Mouse (Mus musculus) CH12.LX (cell line): ENCODE measurements around the gene Npas2. TPM values are rescaled to one million over a fixed set of nuclear protein-coding genes. Genes with fewer than 3 reads are reported as not detected.
A peak's percentile ranks its signal among the peaks of the same experiment; 100 is the strongest.

Experiments used
- DNase-seq: peaks from one replicate; pipeline ENCODE4 v3.0.0-alpha.2; 2013; ENCODE audit errors: extremely low read depth
- H3K27ac ChIP-seq: 2 replicates; pipeline ENCODE4 v1.5.1; 2012; ENCODE audit warnings: low read depth, mild to moderate bottlenecking, control low read depth, moderate library complexity; ENCODE audit not compliant: insufficient read depth
- H3K27me3 ChIP-seq: replicated peaks from 2 replicates; pipeline ENCODE3; 2012; ENCODE audit warnings: inconsistent platforms
- H3K36me3 ChIP-seq, 2 experiments: replicated peaks in 1 of 2; 2 replicates each; pipeline versions ENCODE3 to v1.6.1; 2012; ENCODE audit warnings: inconsistent platforms in 1 of 2, low read length in 1 of 2, mild to moderate bottlenecking in 1 of 2, mixed read lengths in 1 of 2, moderate library complexity in 1 of 2; ENCODE audit not compliant: control insufficient read depth in 1 of 2, insufficient read depth in 1 of 2
- H3K4me1 ChIP-seq, 2 experiments: 2 replicates each; pipeline ENCODE4 v1.6.1; 2012; ENCODE audit warnings: inconsistent platforms in 1 of 2, moderate library complexity in 1 of 2; ENCODE audit not compliant: insufficient read depth in 2 of 2, control insufficient read depth in 1 of 2
- H3K4me2 ChIP-seq: 2 replicates; pipeline ENCODE4 v1.6.1; 2012; ENCODE audit warnings: low read depth, mild to moderate bottlenecking, control low read depth; ENCODE audit not compliant: poor library complexity, insufficient read depth, severe bottlenecking
- H3K4me3 ChIP-seq, 3 experiments: fragments of 150-350 bp in 1 of 3; sonication (generic) in 1 of 3; replicated peaks in 1 of 3; 2 replicates each; pipeline versions ENCODE3 to v1.5.1; 2011 to 2012; ENCODE audit warnings: low read depth in 2 of 3, low read length in 2 of 3, mild to moderate bottlenecking in 2 of 3, moderate library complexity in 2 of 3, control low read depth in 1 of 3, improper control_type of control experiment in 1 of 3, inconsistent platforms in 1 of 3, mixed read lengths in 1 of 3; ENCODE audit not compliant: poor library complexity in 1 of 3
- H3K79me2 ChIP-seq: replicated peaks from 2 replicates; pipeline ENCODE4 v1.6.1; 2012; ENCODE audit warnings: mild to moderate bottlenecking, moderate library complexity; ENCODE audit not compliant: control insufficient read depth, poor library complexity, insufficient read depth, severe bottlenecking; ENCODE audit errors: extremely low read depth
- H3K9ac ChIP-seq: 2 replicates; pipeline ENCODE4 v1.6.1; 2012; ENCODE audit warnings: low read depth, mild to moderate bottlenecking, control low read depth, moderate library complexity; ENCODE audit not compliant: insufficient read depth
- H3K9me3 ChIP-seq: replicated peaks from 2 replicates; pipeline ENCODE3; 2012; ENCODE audit warnings: low read length, inconsistent platforms, mixed read lengths
- BHLHE40 ChIP-seq: IDR thresholded peaks from 2 replicates; pipeline ENCODE4 v1.6.1; 2011; ENCODE audit warnings: mild to moderate bottlenecking, low read depth, low read length, improper control_type of control experiment
- CHD1 ChIP-seq: IDR thresholded peaks from 2 replicates; pipeline ENCODE4 v1.6.1; 2012; ENCODE audit warnings: low read depth, low read length, improper control_type of control experiment, inconsistent platforms
- EP300 ChIP-seq: IDR thresholded peaks from 2 replicates; pipeline ENCODE4 v1.6.1; 2011; ENCODE audit warnings: low read length, improper control_type of control experiment
- ETS1 ChIP-seq: conservative IDR thresholded peaks from 2 replicates; pipeline ENCODE4 v1.6.1; 2012; ENCODE audit warnings: low read depth, mild to moderate bottlenecking, inconsistent platforms, low read length, improper control_type of control experiment, moderate library complexity
- HCFC1 ChIP-seq: IDR thresholded peaks from 2 replicates; pipeline ENCODE4 v1.6.1; 2012; ENCODE audit warnings: low read depth, mild to moderate bottlenecking, inconsistent platforms, low read length, improper control_type of control experiment
- MAFK ChIP-seq: IDR thresholded peaks from 2 replicates; pipeline ENCODE4 v1.6.1; 2011; ENCODE audit warnings: low read length, improper control_type of control experiment; ENCODE audit not compliant: insufficient replicate concordance
- MAX ChIP-seq: IDR thresholded peaks from 2 replicates; pipeline ENCODE4 v1.6.1; 2011; ENCODE audit warnings: low read length, improper control_type of control experiment
- MAZ ChIP-seq: IDR thresholded peaks from 2 replicates; pipeline ENCODE4 v1.6.1; 2012; ENCODE audit warnings: low read depth, mild to moderate bottlenecking, inconsistent platforms, low read length, improper control_type of control experiment, moderate library complexity
- MEF2A ChIP-seq: IDR thresholded peaks from 2 replicates; pipeline ENCODE4 v1.6.1; 2014; ENCODE audit warnings: low read depth, mild to moderate bottlenecking, inconsistent platforms, low read length, improper control_type of control experiment, borderline replicate concordance
- MXI1 ChIP-seq: IDR thresholded peaks from 2 replicates; pipeline ENCODE4 v1.6.1; 2011; ENCODE audit warnings: mild to moderate bottlenecking, low read depth, low read length, improper control_type of control experiment
- NRF1 ChIP-seq: IDR thresholded peaks from 2 replicates; pipeline ENCODE4 v1.6.1; 2014; ENCODE audit warnings: low read depth, mild to moderate bottlenecking, inconsistent platforms, low read length, improper control_type of control experiment, moderate library complexity
- PAX5 ChIP-seq: IDR thresholded peaks from 2 replicates; pipeline ENCODE4 v1.6.1; 2012; ENCODE audit warnings: low read length, inconsistent platforms, mixed read lengths
- POLR2A ChIP-seq: IDR thresholded peaks from 2 replicates; pipeline ENCODE4 v1.6.1; 2011; ENCODE audit warnings: low read depth, mild to moderate bottlenecking, improper control_type of control experiment, low read length
- POLR2AphosphoS2 ChIP-seq: IDR thresholded peaks from 2 replicates; pipeline ENCODE4 v1.6.1; 2011; ENCODE audit warnings: low read depth, low read length, improper control_type of control experiment
- RAD21 ChIP-seq: IDR thresholded peaks from 2 replicates; pipeline ENCODE4 v1.6.1; 2011; ENCODE audit warnings: low read depth, mild to moderate bottlenecking, low read length, improper control_type of control experiment, moderate library complexity
- SIN3A ChIP-seq: IDR thresholded peaks from 2 replicates; pipeline ENCODE4 v1.6.1; 2012; ENCODE audit warnings: low read length, improper control_type of control experiment, inconsistent platforms
- TCF12 ChIP-seq: IDR thresholded peaks from 2 replicates; pipeline ENCODE4 v1.6.1; 2014; ENCODE audit warnings: low read depth, mild to moderate bottlenecking, inconsistent platforms, low read length, improper control_type of control experiment
- UBTF ChIP-seq: IDR thresholded peaks from 2 replicates; pipeline ENCODE4 v1.6.1; 2012; ENCODE audit warnings: low read depth, mild to moderate bottlenecking, inconsistent platforms, low read length, improper control_type of control experiment, moderate library complexity
- USF1 ChIP-seq: IDR thresholded peaks from 2 replicates; pipeline ENCODE4 v1.6.1; 2014; ENCODE audit warnings: low read depth, mild to moderate bottlenecking, inconsistent platforms, low read length, improper control_type of control experiment
- ZKSCAN1 ChIP-seq: IDR thresholded peaks from 2 replicates; pipeline ENCODE4 v1.6.1; 2012; ENCODE audit warnings: low read depth, inconsistent platforms, low read length, improper control_type of control experiment, borderline replicate concordance
- dilution Hi-C: fragments of 300-500 bp; cut with MboI; formaldehyde crosslinking; loops from 2 replicates; pipeline ENCODE4 v1.14.3; 2020; ENCODE audit warnings: low sequenced_read_pairs; ENCODE audit not compliant: extremely low pct_unique_long_range_greater_than_20kb, extremely low pct_ligation_motif_present
- in situ Hi-C: fragments of 300-500 bp; cut with MboI; formaldehyde crosslinking; loops from 3 replicates; pipeline ENCODE4 v1.14.3; 2019; ENCODE audit warnings: low sequenced_read_pairs, low pct_ligation_motif_present, low pct_unique_long_range_greater_than_20kb, mixed read lengths
- polyA plus RNA-seq: library from polyadenylated mRNA; unstranded; fragments of >175 nt; gene quantifications from 2 replicates; pipeline ENCODE4 v1.2.1, GENCODE M21; 2012; ENCODE audit warnings: low read depth; ENCODE audit not compliant: insufficient read length
- total RNA-seq, 2 experiments: library from RNA; depleted of rRNA; stranded (reverse); fragments of 300-350 nt in 1 of 2; fragments of >200 nt in 1 of 2; gene quantifications; 2 replicates each; pipeline ENCODE4 v1.2.3; 2012 to 2014

The Npas2 gene
- total and polyA plus RNA-seq, 3 experiments, result 0.13 TPM; not detected in 2

GRCm38 (mm10) chr1:39196676-39197375 lies 3.3 kb downstream of the Npas2 start (continued):
- TF ChIP-seq TCF12 (no peak), MAX (no peak), POLR2AphosphoS2 (no peak)

GRCm38 (mm10) chr1:39205021-39205420 lies 11.5 kb downstream of the Npas2 start:
- H3K9me3 ChIP-seq, result no peaks in the 10 kb centered on the region
- no peak overlapping the region for H3K27ac ChIP-seq
- peak overlapping the region; percentile 67 for H3K4me2 ChIP-seq
- H3K4me1 ChIP-seq, result peaks cover 6 to 8% of the 10 kb centered on the region in 2 experiments
- dilution Hi-C loops (no loop called here), in situ Hi-C loops (loop anchor here (25.0 kb wide), 1 partner anchor 193 kb away; no protein-coding TSS in a partner anchor)
- H3K79me2 ChIP-seq, result no peaks in the 10 kb centered on the region
- H3K36me3 ChIP-seq, result no peaks in the 10 kb centered on the region
- no peaks in the 10 kb centered on the region for H3K27me3 ChIP-seq
- DNase-seq, result no peak
- no peak overlapping the region for H3K4me3 ChIP-seq
- H3K9ac ChIP-seq, result no peak overlapping the region
- TF ChIP-seq PAX5 (no peak), POLR2AphosphoS2 (no peak), CHD1 (no peak), SIN3A (no peak), MXI1 (no peak), ZKSCAN1 (no peak), NRF1 (no peak), USF1 (no peak), RAD21 (no peak), MAFK (no peak), UBTF (no peak), EP300 (no peak), POLR2A (no peak), ETS1 (no peak), BHLHE40 (no peak), HCFC1 (no peak), MEF2A (no peak), MAZ (no peak), MAX (no peak)
